Mouse (Mus musculus) embryonic fibroblast, embryonic 13.5 days (primary cell): ENCODE measurements at regions not wholly inside any gene's neighbourhood (a gene's known extent, or its start where the extent isn't known, plus 50 kb on each side); places are given as distances from the start of the nearest gene placed in this dataset.

Experiments used
- CTCF ChIP-seq: IDR thresholded peaks from 2 replicates; pipeline ENCODE4 v1.5.1; 2011; ENCODE audit warnings: mild to moderate bottlenecking, control low read depth, low read length, moderate library complexity, borderline replicate concordance; ENCODE audit not compliant: insufficient read depth
- POLR2A ChIP-seq: IDR thresholded peaks from 2 replicates; pipeline ENCODE4 v1.6.1; 2011; ENCODE audit warnings: low read depth, mild to moderate bottlenecking, control low read depth, low read length, moderate library complexity

- TF ChIP-seq CTCF (no peak), POLR2A (no peak)
These were observed 56.3 kb upstream of the Rgma start for GRCm38 (mm10) chr7:73319004-73319403.
